Mouse (Mus musculus): Measurements from ENCODE around the gene Hist1h3h.

- TF ChIP-seq CTCF (IDR thresholded peaks at IDR 0.05; ENCODE audit: low read depth) (peak; percentile 88), EP300 (IDR thresholded peaks at IDR 0.05; ENCODE audit: low read depth) (peak; percentile 44)
These were observed 7.3 kb upstream of the Hist1h3h start for GRCm38 (mm10) chr13:21710031-21710711.

Measured in liver, postnatal 0 days (tissue).